Mouse (Mus musculus) kidney, adult 10 weeks (tissue): ENCODE results near the gene Haspin. TPM values are rescaled to one million over a fixed set of nuclear protein-coding genes. Genes with fewer than 3 reads are reported as not detected.

ENCODE experiments used
- polyA plus RNA-seq: library from polyadenylated mRNA; stranded (reverse); fragments of 350-450 nt; fragmentation: Illumina TruSeq; extraction: RNeasy Lipid Tissue Mini Kit (QIAGEN cat#74804); gene quantifications from one replicate; pipeline ENCODE4 v1.2.3, GENCODE M21; 2014; ENCODE audit warnings: low read depth, low replicate concordance

Gene Haspin
- polyA plus RNA-seq, result 3.6 TPM

DNA sequence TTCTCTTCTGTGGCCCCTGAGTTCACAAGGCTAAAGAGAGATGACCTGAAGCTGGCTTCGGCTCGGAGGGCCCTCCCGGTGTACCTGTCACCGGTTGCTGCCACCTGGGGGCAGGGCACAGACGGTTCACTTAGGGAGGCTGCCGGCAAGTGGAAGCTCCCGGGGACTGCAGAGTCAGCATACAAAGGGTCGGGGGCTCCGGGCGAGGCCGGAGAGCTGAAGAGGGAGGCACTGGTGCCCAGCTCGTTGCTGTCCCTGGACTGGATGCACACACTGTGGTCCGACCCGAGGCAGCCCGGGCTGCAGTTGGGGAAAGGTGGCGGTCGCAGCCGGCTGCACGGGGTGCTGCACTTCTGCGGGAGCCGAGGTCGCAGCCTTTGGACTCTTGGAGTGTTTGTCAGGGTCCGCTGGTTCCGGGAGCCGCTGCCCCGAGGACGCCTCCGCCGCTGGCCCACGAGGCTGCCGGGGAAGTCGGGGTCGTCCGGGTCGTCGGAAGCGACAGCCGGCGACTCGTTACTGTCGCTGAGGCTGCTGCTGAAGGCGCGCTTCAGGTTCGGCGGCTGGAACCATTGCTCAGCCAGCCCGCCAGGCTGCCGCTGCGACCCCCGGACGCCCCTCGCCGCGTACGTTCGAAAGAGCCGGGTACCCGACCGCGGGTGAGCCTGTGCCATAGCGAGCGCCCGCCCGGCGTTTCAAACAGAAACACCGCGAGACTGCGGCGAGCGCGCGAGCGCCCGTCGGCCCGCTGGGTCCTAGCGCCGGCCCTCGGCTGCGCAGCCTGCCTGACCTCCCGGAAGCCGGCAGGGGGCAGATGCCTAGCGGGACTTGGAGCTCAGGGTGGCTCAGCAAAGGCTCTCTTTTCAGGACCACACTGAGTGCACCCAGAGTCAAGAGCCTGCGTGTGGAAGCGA, at the start of gene Haspin:
Gene Haspin (minus strand): TSS at position 704 of the 911 bp plus-strand sequence.

DNA sequence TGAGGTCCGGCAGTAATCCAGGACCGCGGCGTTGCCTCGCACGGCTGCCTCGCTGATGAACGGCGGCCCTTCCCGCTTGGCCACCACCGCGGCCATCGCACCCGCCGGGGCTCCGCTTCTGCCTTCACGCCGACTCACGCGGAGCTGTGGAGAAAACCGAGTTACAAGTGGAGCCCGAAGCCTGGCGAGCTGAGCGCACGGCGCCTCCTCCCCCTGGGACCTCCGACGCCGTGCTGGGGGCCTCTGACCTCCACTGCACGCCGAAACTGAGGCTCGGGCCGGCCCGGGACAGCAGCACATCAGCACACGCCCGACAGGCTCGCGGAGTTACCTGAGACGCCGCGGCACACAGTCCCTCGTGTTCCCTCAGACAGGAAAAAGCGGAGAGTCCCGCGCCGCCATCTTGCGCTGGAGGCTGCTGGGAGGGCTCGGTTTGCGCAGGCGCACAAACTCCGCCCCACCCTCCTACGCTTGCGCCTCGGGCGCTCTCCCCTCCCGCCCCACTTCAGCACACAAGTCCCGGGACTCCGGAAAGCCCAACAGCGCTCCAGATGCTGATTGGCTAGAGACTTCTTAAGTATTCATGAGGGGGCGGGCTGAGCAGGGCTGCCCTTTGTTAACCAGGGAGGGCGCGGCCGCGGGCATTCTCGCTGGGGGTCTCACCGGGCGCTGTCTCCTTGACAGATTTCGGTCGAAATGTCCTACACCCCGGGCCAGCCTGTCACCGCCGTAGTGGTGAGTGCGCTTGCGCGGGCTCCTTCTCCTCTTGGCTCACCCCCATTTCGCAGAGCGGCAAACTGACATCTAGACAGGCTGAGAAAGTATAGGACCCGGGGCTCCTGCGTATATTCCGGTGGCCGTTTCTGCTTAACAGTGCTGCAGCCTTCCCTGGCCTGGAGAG, 38.8 kb upstream of the Haspin start, which contains the start of the genes Emc6 and Tax1bp3:
Gene Emc6 (minus strand): TSS at position 430 of the 901 bp plus-strand sequence.
Gene Tax1bp3 (plus strand): TSS at position 476 of the 901 bp plus-strand sequence.

DNA sequence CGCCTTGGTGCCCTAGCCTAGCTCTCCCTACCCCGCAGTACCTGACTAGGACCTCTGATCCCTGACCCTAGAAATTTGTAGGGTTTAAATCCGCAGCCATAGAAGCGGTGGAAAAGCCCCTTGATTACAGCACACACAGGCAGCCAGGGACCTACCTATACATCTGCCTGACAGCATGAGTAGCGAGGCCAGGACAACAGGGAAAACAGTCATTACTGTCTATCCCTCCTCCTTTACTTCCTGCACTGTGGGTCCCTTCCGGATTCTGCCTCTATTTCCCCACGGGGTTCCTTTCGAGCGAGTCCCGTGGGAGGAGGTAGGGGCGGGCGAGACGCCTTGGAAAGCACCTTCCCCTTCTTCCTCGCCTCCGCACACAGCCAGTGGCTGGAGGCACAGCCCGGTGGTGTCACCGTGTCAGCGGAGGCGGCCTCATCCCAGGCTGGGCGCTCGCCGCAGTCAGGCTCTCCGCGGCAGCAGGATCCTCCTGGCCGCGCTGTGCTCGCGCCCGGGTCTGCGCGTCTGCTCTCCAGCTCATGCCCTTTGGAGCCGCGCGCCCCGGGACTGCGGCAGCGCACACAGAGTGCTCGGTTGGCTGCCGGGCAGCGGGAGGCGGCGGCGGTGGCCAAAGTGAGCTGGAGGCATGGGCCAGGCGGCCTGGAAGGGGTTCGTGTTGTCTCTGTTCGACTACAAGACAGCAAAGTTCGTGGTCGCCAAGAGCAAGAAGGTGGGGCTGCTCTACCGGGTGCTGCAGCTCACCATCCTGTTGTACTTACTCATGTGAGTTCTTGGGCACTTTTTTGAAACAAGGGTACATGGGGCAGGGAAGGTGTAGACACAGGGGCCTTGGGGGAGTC, 22.1 kb upstream of the Haspin start, which contains the start of gene P2rx5:
Gene P2rx5 (plus strand): TSS at position 465 of the 854 bp plus-strand sequence.

DNA sequence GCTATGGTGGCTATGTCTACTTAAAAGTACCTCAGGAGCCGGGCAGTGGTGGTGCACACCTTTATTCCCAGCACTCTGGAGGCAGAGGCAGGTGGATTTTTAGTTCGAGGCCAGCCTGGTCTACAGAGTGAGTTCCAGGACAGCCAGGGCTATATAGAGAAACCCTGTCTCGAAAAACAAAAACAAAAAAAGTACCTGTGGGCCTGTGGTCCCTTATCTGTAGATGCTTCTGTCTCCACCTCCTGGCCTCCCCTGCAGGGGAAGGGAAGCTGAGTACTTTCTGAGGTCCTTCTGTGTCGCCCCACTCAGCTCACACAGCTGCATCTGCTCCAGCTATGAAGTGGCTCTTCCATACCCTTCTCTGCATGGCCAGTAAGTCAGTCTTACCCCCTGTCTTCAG, 47.8 kb downstream of the Haspin start, which contains the start of gene Itgae:
Gene Itgae (plus strand): TSS at position 301 of the 400 bp plus-strand sequence.

Other genes starting within 250 kb of the Haspin start
- 5.0 TPM for gene Atp2a3, start 177.1 kb downstream of the Haspin start, polyA plus RNA-seq
- gene P2rx1, start 139.2 kb downstream of the Haspin start, polyA plus RNA-seq, result 1.1 TPM
- gene Camkk1, start 119.3 kb downstream of the Haspin start, polyA plus RNA-seq, result 0.16 TPM
- 6.7 TPM for gene Ncbp3, start 90.5 kb downstream of the Haspin start, polyA plus RNA-seq
- gene Itgae, start 47.7 kb downstream of the Haspin start, polyA plus RNA-seq, result 0.40 TPM
- gene P2rx5, start 22.1 kb upstream of the Haspin start, polyA plus RNA-seq, result 4.8 TPM
- gene Emc6, start 38.7 kb upstream of the Haspin start, polyA plus RNA-seq, result 90.2 TPM
- gene Tax1bp3, start 38.8 kb upstream of the Haspin start, polyA plus RNA-seq, result 31.2 TPM
- gene Ctns, start 60.7 kb upstream of the Haspin start, polyA plus RNA-seq, result 20.8 TPM
- gene Shpk, start 61.2 kb upstream of the Haspin start, polyA plus RNA-seq, result 7.5 TPM
- not detected for gene Trpv1, start 96.0 kb upstream of the Haspin start, polyA plus RNA-seq
- 0.20 TPM for gene Trpv3, start 129.1 kb upstream of the Haspin start, polyA plus RNA-seq
- gene Aspa, start 191.3 kb upstream of the Haspin start, polyA plus RNA-seq, result 470 TPM
- not detected for gene Gm49340, start 191.4 kb upstream of the Haspin start, polyA plus RNA-seq
- gene Spata22, start 191.4 kb upstream of the Haspin start, polyA plus RNA-seq, result 0.85 TPM
- not detected for gene Olfr20, start 212.5 kb upstream of the Haspin start, polyA plus RNA-seq
- gene Olfr376, start 233.0 kb upstream of the Haspin start, polyA plus RNA-seq, result not detected